Mouse (Mus musculus): Measurements from ENCODE around the gene Taf8. TPM values are rescaled to one million over a fixed set of nuclear protein-coding genes. Genes with fewer than 3 reads are reported as not detected.

Gene Taf8
- polyA plus RNA-seq, 2 experiments from 2014 or later: 61.1 to 95.4 TPM

Other genes with a start within 250 kb of the Taf8 start
- gene Mrps10, start 133.4 kb downstream of the Taf8 start, polyA plus RNA-seq (2017; shearing (Covaris generic)): 10 to 100 TPM; 29.1 to 37.6 TPM
- gene Guca1b, start 116.9 kb downstream of the Taf8 start, polyA plus RNA-seq (2017; shearing (Covaris generic)): 1 to 10 TPM; 2.0 to 3.2 TPM
- gene Guca1a, start 101.7 kb downstream of the Taf8 start, polyA plus RNA-seq (2017; shearing (Covaris generic)): not detected
- not detected for gene AI661453, start 65.7 kb downstream of the Taf8 start, polyA plus RNA-seq (2017; shearing (Covaris generic))
- not detected for gene 1700001C19Rik, start 64.9 kb downstream of the Taf8 start, polyA plus RNA-seq (2017; shearing (Covaris generic))
- 100 to 1,000 TPM; 149 to 151 TPM for gene Ccnd3, start 2.8 kb upstream of the Taf8 start, polyA plus RNA-seq (2017; shearing (Covaris generic))
- gene Bysl, start 109.2 kb upstream of the Taf8 start, polyA plus RNA-seq (2017; shearing (Covaris generic)): 10 to 100 TPM; 10.6 to 14.2 TPM
- gene Med20, start 109.3 kb upstream of the Taf8 start, polyA plus RNA-seq (2017; shearing (Covaris generic)): 10 to 100 TPM; 36.0 to 37.0 TPM
- under 1 TPM in 1 of 2 experiments, not detected in 1; 0.73 TPM for gene Gm20517, start 109.3 kb upstream of the Taf8 start, polyA plus RNA-seq (2017; shearing (Covaris generic))
- under 1 TPM; 0.43 to 0.78 TPM for gene Usp49, start 128.4 kb upstream of the Taf8 start, polyA plus RNA-seq (2017; shearing (Covaris generic))
- 100 to 1,000 TPM; 264 to 319 TPM for gene Tomm6, start 186.1 kb upstream of the Taf8 start, polyA plus RNA-seq (2017; shearing (Covaris generic))
- gene Frs3, start 186.7 kb upstream of the Taf8 start, polyA plus RNA-seq (2017; shearing (Covaris generic)): under 1 TPM; 0.16 to 0.49 TPM
- gene Gm21981, start 192.2 kb upstream of the Taf8 start, polyA plus RNA-seq (2017; shearing (Covaris generic)): not detected
- not detected for gene Prickle4, start 192.4 kb upstream of the Taf8 start, polyA plus RNA-seq (2017; shearing (Covaris generic))
- gene Pgc, start 224.6 kb upstream of the Taf8 start, polyA plus RNA-seq (2017; shearing (Covaris generic)): not detected
- 1 to 10 TPM; 5.2 to 5.7 TPM for gene Tfeb, start 234.7 kb upstream of the Taf8 start, polyA plus RNA-seq (2017; shearing (Covaris generic))